Mouse (Mus musculus) liver, adult 2 months (tissue): ENCODE results near the gene Pnliprp2.

Source experiments
- CTCF ChIP-seq: fragments of 200-500 bp; IDR thresholded peaks from 2 replicates; pipeline ENCODE4 v1.5.1; 2011; ENCODE audit warnings: low read depth, low read length, control low read depth
- POLR2A ChIP-seq: fragments of 200-500 bp; IDR thresholded peaks from 2 replicates; pipeline ENCODE4 v1.6.1; 2011; ENCODE audit warnings: low read length, control low read depth; ENCODE audit not compliant: insufficient read depth; ENCODE audit errors: extremely low read depth

- TF ChIP-seq CTCF (no peak), POLR2A (no peak)
Observed at GRCm38 (mm10) chr19:58742711-58743110, 16.8 kb upstream of the Pnliprp2 start.
